Mouse (Mus musculus): ENCODE data around the gene Gucy1a1. TPM values are rescaled to one million over a fixed set of nuclear protein-coding genes. Genes with fewer than 3 reads are reported as not detected.
A peak's percentile ranks its signal among the peaks of the same experiment; 100 is the strongest.

Gene Gucy1a1
- total RNA-seq, 2 experiments from 2014 or later = 6.2 to 6.3 TPM

GRCm38 (mm10) chr3:82061402-82062180, 84.0 kb downstream of the Gucy1a1 start:
- no peak for TF ChIP-seq CTCF (IDR thresholded peaks at IDR 0.05)
- Histone ChIP-seq H3K27ac (no peak overlapping the region; the same call in none of the 2 replicates), H3K4me3 (no peak overlapping the region)
- DNase-seq = no peak
- intact Hi-C loops (cut with DNase I) = no loop called here

GRCm38 (mm10) chr3:82057201-82057600, 88.4 kb downstream of the Gucy1a1 start:
- Histone ChIP-seq H3K4me3 (no peak overlapping the region), H3K27ac (no peak overlapping the region)
- no peak for TF ChIP-seq CTCF (IDR thresholded peaks at IDR 0.05)
- intact Hi-C loops (cut with DNase I) = no loop called here
- no peak for DNase-seq

GRCm38 (mm10) chr3:82054283-82054974, 91.2 kb downstream of the Gucy1a1 start:
- Histone ChIP-seq H3K27ac (peak overlapping the region; percentile 24; the same call in 1 of the 2 replicates), H3K4me3 (no peak overlapping the region)
- intact Hi-C loops (cut with DNase I) = no loop called here
- no peak for TF ChIP-seq CTCF (IDR thresholded peaks at IDR 0.05)
- no peak for DNase-seq

GRCm38 (mm10) chr3:82052029-82052428, 93.6 kb downstream of the Gucy1a1 start:
- H3K4me3 ChIP-seq = no peak overlapping the region
- DNase-seq = no peak
- no peak overlapping the region for H3K27ac ChIP-seq
- intact Hi-C loops (cut with DNase I) = no loop called here
- no peak for TF ChIP-seq CTCF (IDR thresholded peaks at IDR 0.05)

GRCm38 (mm10) chr3:82051468-82051867, 94.1 kb downstream of the Gucy1a1 start:
- DNase-seq = no peak
- intact Hi-C loops (cut with DNase I) = no loop called here
- no peak overlapping the region for H3K4me3 ChIP-seq
- no peak overlapping the region for H3K27ac ChIP-seq
- TF ChIP-seq CTCF (IDR thresholded peaks at IDR 0.05) = no peak

GRCm38 (mm10) chr3:82048681-82049080, 96.9 kb downstream of the Gucy1a1 start:
- TF ChIP-seq CTCF (IDR thresholded peaks at IDR 0.05) = no peak
- intact Hi-C loops (cut with DNase I) = no loop called here
- Histone ChIP-seq H3K4me3 (peak overlapping the region; percentile 34; the same call in 1 of the 2 replicates), H3K27ac (no peak overlapping the region)
- no peak for DNase-seq

GRCm38 (mm10) chr3:82048078-82048477, 97.5 kb downstream of the Gucy1a1 start:
- DNase-seq = no peak
- no peak for TF ChIP-seq CTCF (IDR thresholded peaks at IDR 0.05)
- intact Hi-C loops (cut with DNase I) = no loop called here
- H3K27ac ChIP-seq = no peak overlapping the region
- no peak overlapping the region for H3K4me3 ChIP-seq

GRCm38 (mm10) chr3:82047100-82047753, 98.4 kb downstream of the Gucy1a1 start:
- no peak overlapping the region for H3K27ac ChIP-seq
- H3K4me3 ChIP-seq = no peak overlapping the region
- peak; percentile 82 for TF ChIP-seq CTCF (IDR thresholded peaks at IDR 0.05)
- peak; percentile 40 for DNase-seq
- intact Hi-C loops (cut with DNase I) = loop anchor here (2.0 kb wide), 1 partner anchor 286 kb away; no protein-coding TSS in a partner anchor

GRCm38 (mm10) chr3:82046087-82046486, 99.5 kb downstream of the Gucy1a1 start:
- intact Hi-C loops (cut with DNase I) = loop anchor here (2.0 kb wide), 1 partner anchor 287 kb away; no protein-coding TSS in a partner anchor
- TF ChIP-seq CTCF (IDR thresholded peaks at IDR 0.05) = no peak
- Histone ChIP-seq H3K27ac (no peak overlapping the region), H3K4me3 (no peak overlapping the region)
- DNase-seq = no peak

GRCm38 (mm10) chr3:82044902-82045301, 100.7 kb downstream of the Gucy1a1 start:
- Histone ChIP-seq H3K27ac (no peak overlapping the region), H3K4me3 (no peak overlapping the region)
- intact Hi-C loops (cut with DNase I) = no loop called here
- no peak for DNase-seq
- TF ChIP-seq CTCF (IDR thresholded peaks at IDR 0.05) = no peak

- no peak for DNase-seq
These were observed 101.9 kb downstream of the Gucy1a1 start for GRCm38 (mm10) chr3:82043676-82044075.

More at GRCm38 (mm10) chr3:82043676-82044075, 101.9 kb downstream of the Gucy1a1 start:
- TF ChIP-seq CTCF (IDR thresholded peaks at IDR 0.05) = no peak
- no peak overlapping the region for H3K27ac ChIP-seq
- intact Hi-C loops (cut with DNase I) = no loop called here
- no peak overlapping the region for H3K4me3 ChIP-seq

Small RNAs within 50 kb of the gene (microRNA-seq; reads per million reads assigned to microRNA genes)
- gene Mir7010 = not detected

Other genes starting within 250 kb of the Gucy1a1 start
- gene Ctso, start 213.2 kb downstream of the Gucy1a1 start, total RNA-seq (2021) = 1 to 10 TPM; 4.2 to 5.8 TPM
- not detected for gene Tdo2, start 169.6 kb downstream of the Gucy1a1 start, total RNA-seq (2021)
- gene Asic5, start 163.5 kb downstream of the Gucy1a1 start, total RNA-seq (2021) = not detected
- gene Gucy1b1, start 71.1 kb downstream of the Gucy1a1 start, total RNA-seq (2021) = 1 to 10 TPM; 3.5 to 4.5 TPM
- 1 to 10 TPM; 1.8 to 2.7 TPM for gene Map9, start 212.3 kb upstream of the Gucy1a1 start, total RNA-seq (2021)

Measured in gastrocnemius, adult 2 months (tissue).